Mouse (Mus musculus) neural tube, embryonic 12.5 days (tissue): Measurements from ENCODE around the gene Mthfd2l. TPM values are rescaled to one million over a fixed set of nuclear protein-coding genes. Genes with fewer than 3 reads are reported as not detected.

Experiments used
- ATAC-seq: fragments of 200-750 bp; cut with Nextera tagmentation; 2 replicates; pipeline ENCODE4 v1.8.0; 2017; ENCODE audit warnings: low read depth, mild to moderate bottlenecking, moderate TSS enrichment, moderate library complexity; ENCODE audit not compliant: low FRiP score
- H3K27ac ChIP-seq: fragments of 300-500 bp; sonication (generic); 2 replicates; pipeline ENCODE4 v1.5.1; 2016
- H3K27me3 ChIP-seq: fragments of 300-500 bp; sonication (generic); replicated peaks from 2 replicates; pipeline ENCODE4 v1.6.1; 2016; ENCODE audit warnings: mild to moderate bottlenecking
- H3K36me3 ChIP-seq: fragments of 300-500 bp; sonication (generic); 2 replicates; pipeline ENCODE4 v1.6.1; 2016; ENCODE audit warnings: mild to moderate bottlenecking
- H3K4me1 ChIP-seq: fragments of 300-500 bp; sonication (generic); 2 replicates; pipeline ENCODE4 v1.6.1; 2016
- H3K4me2 ChIP-seq: fragments of 300-500 bp; sonication (generic); replicated peaks from 2 replicates; pipeline ENCODE4 v1.6.1; 2016; ENCODE audit warnings: mild to moderate bottlenecking
- H3K4me3 ChIP-seq: fragments of 300-500 bp; sonication (generic); 2 replicates; pipeline ENCODE4 v1.5.1; 2016
- H3K9ac ChIP-seq: fragments of 300-500 bp; sonication (generic); 2 replicates; pipeline ENCODE4 v1.6.1; 2016; ENCODE audit warnings: mild to moderate bottlenecking
- H3K9me3 ChIP-seq: fragments of 300-500 bp; sonication (generic); 2 replicates; pipeline ENCODE4 v1.6.1; 2016; ENCODE audit warnings: mild to moderate bottlenecking
- WGBS: fragments of 180-500 bp; shearing (Covaris S2); methylation state at CpG from one replicate; pipeline ENCODE4 v1.1.7; 2016; 5-methylcytosine and 5-hydroxymethylcytosine counted together
- polyA plus RNA-seq: library from polyadenylated mRNA; unstranded; fragments of >200 nt; fragmentation: Nextera tagmentation; extraction: Ambion mirVana; gene quantifications from 2 replicates; pipeline ENCODE4 v1.2.1, GENCODE M21; 2016

Gene Mthfd2l
- polyA plus RNA-seq: 99.9 and 100 TPM in 2 replicates

GRCm38 (mm10) chr5:90930971-90931851 lies at the start of gene Mthfd2l:
Gene Mthfd2l (plus strand): TSS chr5:90931117.
- H3K4me1 ChIP-seq: peaks cover 5% of the 10 kb centered on the region
- H3K9me3 ChIP-seq: no peaks in the 10 kb centered on the region
- no peaks in the 10 kb centered on the region for H3K27me3 ChIP-seq
- peak within 1 kb of the TSS; percentile 97 for H3K27ac ChIP-seq
- H3K4me3 ChIP-seq: peak within 1 kb of the TSS; percentile 80
- peak within 1 kb of the TSS; percentile 57 for H3K4me2 ChIP-seq
- under 1% methylated on average over 78 of the region's 79 CpGs for WGBS
- H3K9ac ChIP-seq: peak within 1 kb of the TSS; percentile 97
- peak; percentile 98 for ATAC-seq
- H3K36me3 ChIP-seq: peaks cover 11% of the 10 kb centered on the region; the same call in 1 of the 2 replicates

GRCm38 (mm10) chr5:90881682-90882081 lies 49.2 kb upstream of the Mthfd2l start:
- Histone ChIP-seq H3K27me3 (no peaks in the 10 kb centered on the region), H3K4me3 (no peak overlapping the region), H3K9ac (no peak overlapping the region), H3K9me3 (no peaks in the 10 kb centered on the region), H3K36me3 (no peaks in the 10 kb centered on the region), H3K27ac (no peak overlapping the region), H3K4me1 (no peaks in the 10 kb centered on the region), H3K4me2 (no peak overlapping the region)
- ATAC-seq: no peak
- WGBS: 93% methylated on average over 5 of the region's 5 CpGs

GRCm38 (mm10) chr5:90882146-90882545 lies 48.8 kb upstream of the Mthfd2l start:
- Histone ChIP-seq H3K4me1 (no peaks in the 10 kb centered on the region), H3K36me3 (no peaks in the 10 kb centered on the region), H3K9me3 (no peaks in the 10 kb centered on the region), H3K27ac (no peak overlapping the region), H3K4me2 (no peak overlapping the region), H3K27me3 (no peaks in the 10 kb centered on the region), H3K4me3 (no peak overlapping the region), H3K9ac (no peak overlapping the region)
- ATAC-seq: no peak
- 82% methylated on average over 5 of the region's 5 CpGs for WGBS

- ATAC-seq: no peak
- Histone ChIP-seq H3K9me3 (no peaks in the 10 kb centered on the region), H3K9ac (no peak overlapping the region), H3K36me3 (no peaks in the 10 kb centered on the region), H3K4me1 (no peaks in the 10 kb centered on the region), H3K27ac (no peak overlapping the region), H3K27me3 (no peaks in the 10 kb centered on the region), H3K4me3 (no peak overlapping the region), H3K4me2 (no peak overlapping the region)
- 83% methylated on average over 2 of the region's 2 CpGs for WGBS
These were observed 46.2 kb upstream of the Mthfd2l start for GRCm38 (mm10) chr5:90884628-90885242.

- no peak for ATAC-seq
- H3K4me2 ChIP-seq: no peak overlapping the region
These were observed 42.3 kb upstream of the Mthfd2l start for GRCm38 (mm10) chr5:90888661-90889060.

GRCm38 (mm10) chr5:90890519-90891463 lies 40.1 kb upstream of the Mthfd2l start, which contains the start of gene Cxcl1:
Gene Cxcl1 (plus strand): TSS chr5:90891241.
- peaks cover 9% of the 10 kb centered on the region for H3K4me1 ChIP-seq
- no peaks in the 10 kb centered on the region for H3K9me3 ChIP-seq
- peak within 1 kb of the TSS; percentile 22 for H3K9ac ChIP-seq
- 0 out of 2 replicates have a peak, but pooled peaks cover 5% of the 10 kb centered on the region for H3K27me3 ChIP-seq
- peak; percentile 87 for ATAC-seq
- H3K4me3 ChIP-seq: peak within 1 kb of the TSS; percentile 40
- H3K36me3 ChIP-seq: no peaks in the 10 kb centered on the region
- 9% methylated on average over 30 of the region's 30 CpGs for WGBS
- peak within 1 kb of the TSS; percentile 85 for H3K4me2 ChIP-seq
- H3K27ac ChIP-seq: no peak within 1 kb of the TSS

More at GRCm38 (mm10) chr5:90888661-90889060, 42.3 kb upstream of the Mthfd2l start:
- Histone ChIP-seq H3K4me1 (peaks cover 9% of the 10 kb centered on the region), H3K9me3 (no peaks in the 10 kb centered on the region), H3K27ac (no peak overlapping the region), H3K36me3 (no peaks in the 10 kb centered on the region), H3K27me3 (0 out of 2 replicates have a peak, but pooled peaks cover 5% of the 10 kb centered on the region), H3K4me3 (no peak overlapping the region), H3K9ac (no peak overlapping the region)
- 89% methylated on average over 5 of the region's 5 CpGs for WGBS

- peak overlapping the region; percentile 22; the same call in 1 of the 2 replicates for H3K9ac ChIP-seq
- no peaks in the 10 kb centered on the region for H3K36me3 ChIP-seq
These were observed 39.5 kb upstream of the Mthfd2l start for GRCm38 (mm10) chr5:90891464-90891813.

GRCm38 (mm10) chr5:90894231-90894630 lies 36.7 kb upstream of the Mthfd2l start:
- WGBS: 74% methylated on average over 8 of the region's 8 CpGs
- ATAC-seq: no peak
- no peaks in the 10 kb centered on the region for H3K9me3 ChIP-seq

More at GRCm38 (mm10) chr5:90891464-90891813, 39.5 kb upstream of the Mthfd2l start:
- Histone ChIP-seq H3K27me3 (0 out of 2 replicates have a peak, but pooled peaks cover 5% of the 10 kb centered on the region), H3K4me3 (peak overlapping the region; percentile 40), H3K4me2 (peak overlapping the region; percentile 85), H3K9me3 (no peaks in the 10 kb centered on the region), H3K27ac (no peak overlapping the region), H3K4me1 (peaks cover 9% of the 10 kb centered on the region)
- WGBS: 26% methylated on average over 10 of the region's 10 CpGs
- no peak for ATAC-seq

GRCm38 (mm10) chr5:90897429-90897828 lies 33.5 kb upstream of the Mthfd2l start:
- Histone ChIP-seq H3K27ac (no peak overlapping the region), H3K9ac (no peak overlapping the region), H3K4me2 (no peak overlapping the region), H3K4me1 (no peaks in the 10 kb centered on the region), H3K9me3 (no peaks in the 10 kb centered on the region), H3K27me3 (no peaks in the 10 kb centered on the region), H3K36me3 (no peaks in the 10 kb centered on the region), H3K4me3 (no peak overlapping the region)
- WGBS: 74% methylated on average over 3 of the region's 3 CpGs
- ATAC-seq: no peak

More at GRCm38 (mm10) chr5:90894231-90894630, 36.7 kb upstream of the Mthfd2l start:
- H3K27me3 ChIP-seq: 0 out of 2 replicates have a peak, but pooled peaks cover 5% of the 10 kb centered on the region
- no peak overlapping the region for H3K4me3 ChIP-seq
- no peaks in the 10 kb centered on the region for H3K36me3 ChIP-seq
- no peak overlapping the region for H3K27ac ChIP-seq
- peaks cover 9% of the 10 kb centered on the region for H3K4me1 ChIP-seq
- H3K9ac ChIP-seq: no peak overlapping the region
- H3K4me2 ChIP-seq: no peak overlapping the region

- no peaks in the 10 kb centered on the region for H3K36me3 ChIP-seq
- peaks cover 4% of the 10 kb centered on the region; the same call in 1 of the 2 replicates for H3K27me3 ChIP-seq
- no peak overlapping the region for H3K4me2 ChIP-seq
- no peaks in the 10 kb centered on the region for H3K9me3 ChIP-seq
- H3K4me3 ChIP-seq: no peak overlapping the region
- H3K9ac ChIP-seq: no peak overlapping the region
- H3K4me1 ChIP-seq: peaks cover 7% of the 10 kb centered on the region; the same call in 1 of the 2 replicates
- no peak for ATAC-seq
- WGBS: 83% methylated on average over 5 of the region's 5 CpGs
- H3K27ac ChIP-seq: no peak overlapping the region
These were observed 31.6 kb upstream of the Mthfd2l start for GRCm38 (mm10) chr5:90899308-90899707.

GRCm38 (mm10) chr5:90900147-90900546 lies 30.8 kb upstream of the Mthfd2l start:
- no peak overlapping the region for H3K4me2 ChIP-seq
- H3K27ac ChIP-seq: no peak overlapping the region
- H3K9ac ChIP-seq: no peak overlapping the region
- 64% methylated on average over 7 of the region's 7 CpGs for WGBS
- ATAC-seq: no peak
- no peaks in the 10 kb centered on the region for H3K36me3 ChIP-seq
- H3K4me3 ChIP-seq: no peak overlapping the region
- peaks cover 6% of the 10 kb centered on the region; the same call in 1 of the 2 replicates for H3K27me3 ChIP-seq
- H3K4me1 ChIP-seq: peaks cover 7% of the 10 kb centered on the region; the same call in 1 of the 2 replicates
- no peaks in the 10 kb centered on the region for H3K9me3 ChIP-seq
